Mouse (Mus musculus) testis, postnatal 14 days (tissue): ENCODE measurements at regions not wholly inside any gene's neighbourhood (a gene's known extent, or its start where the extent isn't known, plus 50 kb on each side); places are given as distances from the start of the nearest gene placed in this dataset.

Experiments used
- DNase-seq: peaks from one replicate; pipeline ENCODE4 v3.0.0; 2021; ENCODE audit warnings: low spot score

DNA sequence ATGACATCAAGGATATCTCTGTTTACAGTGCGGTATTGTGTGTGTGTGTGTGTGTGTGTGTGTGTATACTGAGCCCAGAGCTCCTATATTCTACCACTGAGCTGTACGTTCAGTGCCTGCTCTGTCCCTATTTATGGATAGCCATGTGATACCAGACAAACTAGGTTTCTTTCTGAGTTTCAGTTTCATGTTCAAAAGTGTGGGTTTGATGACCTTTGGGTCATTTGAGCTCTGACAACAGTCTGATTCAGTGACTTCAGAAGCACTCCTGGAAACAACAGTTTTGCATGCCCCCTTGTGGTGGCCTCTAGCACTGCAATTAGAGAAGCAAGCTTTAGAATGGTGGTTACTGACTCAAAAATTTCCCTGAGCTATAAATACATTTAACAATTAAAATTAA lies 50.9 kb upstream of the Tent2 start:
- peak; percentile 36 for DNase-seq

DNA sequence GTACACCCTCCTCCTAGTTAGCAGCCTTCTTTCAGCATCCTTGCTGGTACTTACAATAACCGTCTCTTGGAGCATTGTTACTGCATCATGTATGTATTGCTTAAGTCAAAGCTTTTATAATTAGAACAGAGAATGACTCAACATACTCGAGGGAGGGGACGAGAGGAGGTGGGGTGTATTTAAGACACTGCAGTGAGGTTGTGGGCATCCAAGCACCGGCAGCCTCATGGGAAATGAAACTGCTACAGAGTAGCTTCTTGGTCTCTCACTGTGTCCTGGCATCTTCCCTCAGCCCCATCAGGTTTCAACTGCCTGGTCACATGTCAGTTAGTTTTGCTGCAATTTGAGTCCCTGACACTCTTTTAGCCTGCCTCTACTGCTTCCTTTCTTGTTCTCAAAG lies 50.7 kb upstream of the Homer1 start:
- DNase-seq = no peak
